Mouse (Mus musculus): Measurements from ENCODE around the gene Olfml2b. TPM values are rescaled to one million over a fixed set of nuclear protein-coding genes. Genes with fewer than 3 reads are reported as not detected.

The Olfml2b gene
- total RNA-seq, 2 experiments from 2014 or later, result 54.3 to 69.6 TPM

DNA sequence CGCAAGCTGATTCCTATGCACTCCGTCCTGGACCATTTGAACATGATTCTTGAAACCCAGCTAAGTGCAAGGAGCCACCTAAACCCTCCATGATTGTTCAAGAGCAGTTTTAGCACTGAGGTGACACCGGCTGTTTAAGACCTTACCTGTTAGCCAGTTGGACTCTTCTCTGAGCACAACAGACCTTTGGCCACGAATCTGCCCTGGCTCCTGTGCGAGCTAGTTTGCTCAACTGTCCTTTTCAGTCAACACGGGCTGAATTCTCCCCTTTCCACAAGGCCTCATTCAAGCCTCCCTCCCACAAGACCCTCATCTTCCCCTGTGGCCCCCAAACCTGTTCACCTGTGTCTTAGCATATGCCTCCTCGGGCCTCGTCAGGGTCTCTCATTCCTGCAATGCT is 52.7 kb downstream of the Olfml2b start:
- DNase-seq, result no peak

DNA sequence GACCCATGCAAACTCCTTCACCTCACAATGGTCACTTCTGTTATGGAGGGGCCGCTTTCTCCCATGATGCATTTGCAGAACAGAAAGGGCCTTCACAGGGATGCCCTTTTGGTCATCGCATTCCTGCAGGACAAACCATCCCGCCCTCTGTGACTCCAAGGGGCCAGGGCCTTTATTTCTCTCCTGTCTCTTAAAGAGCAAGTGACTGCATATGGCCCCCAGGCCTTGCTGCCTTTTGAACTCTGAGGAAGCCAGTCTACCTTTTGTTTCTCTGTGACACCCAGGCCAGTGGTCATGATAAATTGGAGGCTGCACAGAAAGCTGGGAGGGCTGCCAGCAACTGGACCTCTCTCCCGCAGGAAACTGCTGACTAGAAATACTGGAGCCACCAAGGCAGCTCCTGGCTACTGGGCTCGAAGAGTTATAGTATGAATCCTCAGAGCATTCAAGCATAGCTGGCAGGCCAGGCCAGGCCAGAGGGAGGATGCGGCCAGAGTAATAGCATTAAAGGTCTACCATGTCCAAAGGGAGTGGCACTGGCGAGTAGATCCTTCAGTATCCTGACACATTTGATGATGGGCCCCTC is 53.5 kb downstream of the Olfml2b start:
- DNase-seq, result no peak

DNA sequence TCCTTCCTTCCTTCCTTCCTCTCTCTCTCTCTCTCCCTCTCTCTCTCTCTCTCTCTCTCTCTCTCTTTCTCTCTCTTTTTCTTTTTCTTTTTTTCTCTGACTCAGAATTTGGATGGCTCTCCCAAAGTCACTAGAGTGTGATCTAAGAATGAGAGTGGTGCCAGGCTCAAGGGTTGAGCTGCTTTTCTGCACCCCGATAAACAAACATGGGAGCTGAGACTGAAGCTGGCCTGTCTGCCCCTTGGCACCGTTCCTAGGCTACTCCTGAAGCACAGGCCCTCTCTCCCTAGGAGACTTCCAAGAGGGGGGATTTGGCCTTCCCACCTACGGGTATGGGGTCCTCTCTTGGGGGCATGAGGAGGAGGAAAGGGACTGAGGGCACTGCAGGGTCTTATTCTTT is 54.4 kb downstream of the Olfml2b start:
- no peak for DNase-seq

DNA sequence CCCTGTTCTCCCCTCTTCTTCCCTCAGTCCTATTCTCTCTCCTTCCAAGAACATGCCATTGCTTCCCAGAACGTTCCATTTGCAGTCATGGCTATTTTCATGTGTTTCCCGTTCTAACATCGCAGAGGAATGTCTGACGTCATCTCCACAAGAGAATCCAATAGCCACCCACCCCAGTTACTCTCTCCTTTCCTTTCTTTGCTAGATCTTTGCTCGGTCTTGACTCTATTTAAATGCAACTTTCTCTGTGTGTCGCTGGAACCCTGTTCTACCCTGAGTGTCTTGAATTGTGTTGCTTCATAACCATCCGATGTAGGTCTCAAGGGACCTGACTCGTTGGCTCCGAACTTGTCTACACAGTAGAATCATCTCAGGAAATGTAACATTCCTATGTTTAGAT is 55.2 kb downstream of the Olfml2b start:
- no peak for DNase-seq

DNA sequence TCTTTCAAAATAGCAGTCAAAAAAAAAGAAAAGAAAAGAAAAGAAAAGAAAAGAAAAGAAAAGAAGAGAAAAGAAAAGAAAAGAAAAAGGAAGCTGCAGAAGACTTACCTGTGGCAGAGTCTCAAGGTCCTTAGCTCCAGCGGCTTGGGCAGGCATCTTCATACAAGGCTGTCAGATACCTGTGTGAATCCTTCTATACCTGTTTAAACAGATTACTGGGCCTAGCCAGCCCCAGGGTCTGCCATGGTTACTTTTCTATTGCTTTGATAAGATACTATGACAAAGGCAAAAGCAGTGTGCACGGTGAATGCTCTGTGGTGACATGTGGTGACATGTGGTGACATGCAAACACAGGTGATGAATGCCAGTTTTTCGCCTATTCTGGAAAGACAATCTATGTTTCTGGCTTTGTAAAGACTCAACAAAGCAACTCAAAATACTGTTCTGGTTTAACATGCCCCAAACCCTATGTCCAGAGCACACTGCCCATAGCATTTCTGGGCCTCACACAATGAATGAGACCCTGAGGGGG is 56.2 kb downstream of the Olfml2b start:
- DNase-seq, result no peak

- DNase-seq, result no peak
Observed at GRCm38 (mm10) chr1:170701178-170701577, 56.8 kb downstream of the Olfml2b start.

DNA sequence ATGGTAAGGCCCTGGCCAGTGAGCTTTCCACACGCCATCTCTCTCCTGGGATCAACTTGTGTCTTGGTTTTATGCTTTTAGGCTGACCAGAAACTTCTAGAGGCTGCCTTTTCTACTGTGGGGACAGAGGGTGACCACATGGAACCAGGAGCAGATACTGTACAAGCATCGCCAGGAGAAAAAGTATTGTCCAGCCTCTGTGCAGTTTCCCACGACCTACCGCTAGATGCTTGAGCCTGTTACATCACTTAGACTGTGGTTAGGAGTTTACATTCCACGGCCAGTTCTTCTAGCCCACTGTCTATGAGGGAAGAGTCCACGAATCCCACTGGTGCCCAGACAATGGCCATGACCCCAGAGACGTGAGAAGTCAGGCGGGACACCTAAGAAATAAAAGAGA is 57.2 kb downstream of the Olfml2b start:
- no peak for DNase-seq

DNA sequence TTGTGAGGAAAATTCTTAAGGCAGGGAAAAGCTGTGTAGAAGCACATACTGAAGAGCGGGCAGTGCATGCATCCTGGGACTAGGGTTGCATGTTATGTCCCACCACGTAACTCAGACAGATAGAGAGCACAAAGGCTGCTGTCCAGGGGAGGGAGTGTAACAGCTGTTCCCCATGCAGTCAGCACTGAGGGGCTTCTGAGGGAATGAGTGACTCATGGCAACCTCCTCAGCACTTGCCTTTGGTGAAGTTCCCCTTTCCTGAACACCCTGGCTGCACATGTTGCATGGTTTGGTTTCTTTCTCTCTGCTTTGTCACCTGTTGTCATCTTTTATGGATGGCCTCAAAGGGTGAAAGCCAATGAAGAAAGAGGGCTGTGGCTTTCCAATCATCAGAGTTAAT is 57.9 kb downstream of the Olfml2b start:
- no peak for DNase-seq

GRCm38 (mm10) chr1:170702958-170703357 is 58.6 kb downstream of the Olfml2b start:
- no peak for DNase-seq

DNA sequence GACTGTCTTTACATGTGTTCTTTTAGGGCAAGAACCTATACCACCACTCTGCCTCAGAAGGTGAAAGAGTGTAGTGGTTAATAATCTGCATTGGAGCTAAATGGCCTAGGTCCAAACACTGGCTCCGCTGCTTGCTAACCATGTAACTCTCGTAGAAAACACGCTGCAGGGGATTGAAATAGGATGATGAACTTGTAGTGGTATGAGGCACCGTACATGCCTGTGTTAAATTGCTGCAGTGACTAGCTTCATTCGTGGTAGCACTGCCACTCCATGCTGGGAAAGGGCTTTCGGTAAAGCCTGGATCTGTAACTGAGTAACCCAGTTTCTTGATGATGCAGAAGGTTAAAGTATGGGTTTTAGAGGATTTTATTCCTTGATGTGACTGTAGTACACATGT is 59.8 kb downstream of the Olfml2b start:
- no peak for DNase-seq

DNA sequence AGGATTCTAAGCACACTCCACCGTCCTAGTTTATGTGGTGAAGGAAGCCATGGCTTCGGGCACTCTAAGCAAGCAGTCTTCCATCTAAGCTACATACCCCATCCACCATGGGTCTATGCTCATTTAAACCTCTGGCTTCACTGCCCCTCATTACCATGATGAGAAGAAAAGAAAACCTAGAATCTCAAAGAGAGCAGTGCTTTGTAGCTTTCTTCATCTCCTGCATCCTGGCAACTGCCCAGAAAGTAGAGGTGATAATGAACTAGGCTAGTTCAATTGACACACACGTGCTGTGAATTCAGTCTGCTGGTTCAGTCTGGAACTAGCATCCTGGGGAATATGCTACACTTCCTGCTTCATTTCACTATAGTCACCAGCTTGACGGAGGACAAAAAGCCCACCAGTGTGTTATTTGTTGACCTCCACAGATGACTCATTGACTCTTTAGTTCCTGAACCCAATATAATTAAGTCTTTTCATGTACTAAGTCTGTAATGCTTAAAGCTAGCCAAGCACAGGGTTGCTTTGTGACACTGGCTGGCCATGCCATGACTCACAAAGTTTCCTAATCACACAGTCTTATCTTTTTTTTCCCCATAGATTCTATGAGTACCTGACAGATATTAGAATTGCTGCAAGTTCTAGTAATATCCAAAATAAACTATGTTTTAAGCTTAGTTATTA is 60.7 kb downstream of the Olfml2b start:
- no peak for DNase-seq

GRCm38 (mm10) chr1:170706046-170706445 is 61.7 kb downstream of the Olfml2b start:
- no peak for DNase-seq

GRCm38 (mm10) chr1:170709034-170709433 is 64.7 kb downstream of the Olfml2b start:
- no peak for DNase-seq

GRCm38 (mm10) chr1:170709481-170709880 is 65.1 kb downstream of the Olfml2b start:
- DNase-seq, result no peak

- no peak for DNase-seq
Observed at GRCm38 (mm10) chr1:170709969-170710368, 65.6 kb downstream of the Olfml2b start.

DNA sequence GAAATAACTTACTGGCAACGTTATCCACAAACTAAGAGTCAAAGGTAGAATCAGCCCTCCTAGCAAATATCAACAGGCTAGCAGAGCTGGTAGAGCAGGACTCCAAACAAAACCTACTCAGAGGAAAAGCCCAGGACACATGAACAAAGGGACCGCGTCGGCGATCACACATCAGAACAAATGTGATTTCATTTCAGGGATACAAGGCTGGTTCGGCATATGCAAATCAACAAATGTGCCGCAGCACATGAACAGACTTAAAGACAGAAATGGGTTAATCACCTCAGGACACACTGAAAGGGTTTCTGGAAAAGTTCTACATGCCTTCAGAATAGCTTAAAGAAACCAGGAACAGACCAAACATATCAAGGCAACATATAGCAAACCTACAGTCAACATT is 67.4 kb downstream of the Olfml2b start:
- DNase-seq, result no peak

- no peak for DNase-seq
Observed at GRCm38 (mm10) chr1:170717241-170717828, 73.0 kb downstream of the Olfml2b start.

DNA sequence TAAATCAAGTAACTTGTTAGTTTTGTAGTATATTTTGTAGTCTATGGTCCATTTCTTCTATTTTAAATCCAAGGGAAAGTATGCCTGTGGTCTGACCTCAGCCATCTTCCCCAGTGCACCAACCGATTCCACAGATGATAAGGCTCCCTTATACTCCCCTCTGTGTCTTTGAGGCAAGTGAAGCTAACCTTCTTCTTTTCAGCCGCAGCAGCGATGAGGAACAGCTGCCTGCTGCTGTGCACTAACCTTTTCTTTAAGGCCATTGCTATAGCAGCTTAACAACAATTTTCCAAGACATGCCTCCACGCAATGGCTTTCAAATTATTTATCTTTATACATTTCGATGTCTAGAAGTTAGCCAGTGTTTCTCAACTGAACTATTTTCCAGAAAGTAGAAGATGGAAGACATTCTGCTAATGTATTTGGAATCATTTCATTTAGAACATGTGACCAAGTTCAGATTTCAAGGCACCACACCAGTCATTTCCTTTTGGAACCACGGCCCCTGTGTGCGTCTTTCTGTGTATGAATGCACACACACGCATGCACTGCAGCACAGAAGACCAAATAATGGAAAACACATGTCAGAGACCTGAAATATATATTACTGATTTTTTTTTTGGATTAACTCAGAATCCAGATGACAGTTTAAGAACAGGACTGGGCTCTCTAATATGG is 73.9 kb downstream of the Olfml2b start:
- no peak for DNase-seq

- no peak for DNase-seq
Observed at GRCm38 (mm10) chr1:170721560-170721959, 77.2 kb downstream of the Olfml2b start.

DNA sequence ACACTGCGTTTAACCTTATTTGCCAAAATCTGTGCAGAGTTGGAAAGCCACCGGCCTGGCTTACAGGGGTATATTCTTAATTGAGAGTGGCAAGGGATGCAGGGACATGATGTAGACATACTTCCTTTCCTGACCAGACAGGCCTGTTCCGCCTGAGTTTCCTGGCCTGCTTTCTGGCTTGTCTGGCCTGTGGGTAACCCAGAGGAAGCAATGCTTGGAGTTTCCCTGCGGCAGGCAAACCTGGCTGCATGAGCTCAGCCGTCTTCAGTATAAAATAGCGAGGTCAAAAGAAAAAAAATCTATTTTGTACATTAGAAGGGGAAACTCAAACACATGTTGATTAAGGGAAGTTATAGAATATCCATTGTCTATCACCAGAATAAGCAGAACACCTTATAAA is 84.2 kb downstream of the Olfml2b start:
- DNase-seq, result no peak

- DNase-seq, result no peak
Observed at GRCm38 (mm10) chr1:170729267-170729962, 85.1 kb downstream of the Olfml2b start.

DNA sequence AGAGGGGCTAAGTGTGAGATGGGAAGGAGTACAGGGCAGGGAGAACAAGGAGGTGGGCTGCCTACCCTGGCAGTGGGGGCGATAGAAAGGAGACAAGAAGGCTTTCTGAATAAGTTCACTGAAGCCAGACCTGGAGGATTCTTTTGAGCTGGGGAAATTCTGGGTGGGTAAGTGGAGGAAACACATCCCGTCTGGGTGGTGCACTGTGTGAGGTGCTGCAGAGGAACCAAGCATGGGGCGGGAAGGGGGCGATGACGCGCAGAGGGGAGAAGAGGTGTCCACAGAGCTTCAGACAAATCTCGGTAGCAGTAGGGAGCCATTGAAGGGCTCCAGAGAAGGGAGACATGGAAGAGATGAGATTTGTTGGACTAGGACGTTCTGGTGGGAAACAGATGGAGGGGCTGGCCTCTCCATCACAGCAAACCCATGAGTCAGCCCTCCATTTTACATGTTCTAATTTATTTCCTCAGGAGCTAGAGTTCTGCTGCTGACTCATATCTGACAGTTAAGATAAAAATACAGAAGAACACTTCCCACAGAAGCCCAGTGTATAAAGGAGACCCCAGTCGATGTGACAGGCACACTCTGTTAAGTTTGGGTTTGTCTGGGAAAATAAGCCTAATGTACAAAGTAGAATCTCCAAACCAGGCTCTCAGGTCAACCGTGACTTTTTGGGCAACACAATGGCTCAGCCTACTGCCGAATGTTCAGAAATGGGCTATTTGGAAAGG is 87.7 kb downstream of the Olfml2b start:
- DNase-seq, result no peak
